Mouse (Mus musculus) inflammation-experienced regulatory T-cells (primary cell): ENCODE data around the gene Med7. TPM values are rescaled to one million over a fixed set of nuclear protein-coding genes. Genes with fewer than 3 reads are reported as not detected.

Source experiments
- polyA plus RNA-seq, 2 experiments: library from polyadenylated mRNA; unstranded; fragments of 100-300 nt; shearing (Covaris generic); gene quantifications; one replicate each; pipeline ENCODE4 v1.2.1; 2017

Gene Med7
- 10 to 100 TPM; 49.2 to 67.4 TPM for polyA plus RNA-seq

GRCm38 (mm10) chr11:46436760-46437458 lies at the start of gene Med7:
Gene Med7 (plus strand): TSS chr11:46436925.

GRCm38 (mm10) chr11:46389336-46390117 lies 47.2 kb upstream of the Med7 start, which contains the start of gene Itk:
Gene Itk (minus strand): TSS chr11:46389515.

GRCm38 (mm10) chr11:46396167-46396859 lies 40.4 kb upstream of the Med7 start, which contains the start of gene Fam71b:
Gene Fam71b (plus strand): TSS chr11:46396559.

GRCm38 (mm10) chr11:46454453-46455045 lies 17.8 kb downstream of the Med7 start, which contains the start of gene Havcr2:
Gene Havcr2 (plus strand): TSS chr11:46454935.

Other genes with a start within 250 kb of the Med7 start
- under 1 TPM; 0.20 to 0.68 TPM for gene Fndc9, start 201.4 kb upstream of the Med7 start, polyA plus RNA-seq
- gene Cyfip2, start 124.1 kb upstream of the Med7 start, polyA plus RNA-seq = 100 to 1,000 TPM; 133 to 162 TPM
- gene Itk, start 47.4 kb upstream of the Med7 start, polyA plus RNA-seq = 100 to 1,000 TPM; 187 to 364 TPM
- under 1 TPM; 0.07 to 0.89 TPM for gene Fam71b, start 40.4 kb upstream of the Med7 start, polyA plus RNA-seq
- gene Havcr2, start 18.0 kb downstream of the Med7 start, polyA plus RNA-seq = 1 to 10 TPM; 1.5 to 5.4 TPM
- gene Gm12169, start 87.3 kb downstream of the Med7 start, polyA plus RNA-seq = under 1 TPM in 1 of 2 experiments, not detected in 1; 0.62 TPM
- not detected for gene BC053393, start 134.6 kb downstream of the Med7 start, polyA plus RNA-seq
- gene Dppa1, start 192.3 kb downstream of the Med7 start, polyA plus RNA-seq = under 1 TPM; 0.12 to 0.28 TPM